Mouse (Mus musculus) testis, adult 2 months (tissue): ENCODE results near the gene Epn2.

ENCODE experiments used
- CTCF ChIP-seq: fragments of 200-500 bp; IDR thresholded peaks from 2 replicates; pipeline ENCODE4 v1.5.1; 2012; ENCODE audit warnings: low read depth, mild to moderate bottlenecking, inconsistent platforms, low read length, moderate library complexity; ENCODE audit not compliant: control insufficient read depth, insufficient read depth, insufficient replicate concordance
- POLR2A ChIP-seq: fragments of 200-500 bp; IDR thresholded peaks from 2 replicates; pipeline ENCODE4 v1.6.1; 2012; ENCODE audit warnings: low read depth, mild to moderate bottlenecking, inconsistent platforms, low read length, moderate library complexity; ENCODE audit not compliant: control insufficient read depth

DNA sequence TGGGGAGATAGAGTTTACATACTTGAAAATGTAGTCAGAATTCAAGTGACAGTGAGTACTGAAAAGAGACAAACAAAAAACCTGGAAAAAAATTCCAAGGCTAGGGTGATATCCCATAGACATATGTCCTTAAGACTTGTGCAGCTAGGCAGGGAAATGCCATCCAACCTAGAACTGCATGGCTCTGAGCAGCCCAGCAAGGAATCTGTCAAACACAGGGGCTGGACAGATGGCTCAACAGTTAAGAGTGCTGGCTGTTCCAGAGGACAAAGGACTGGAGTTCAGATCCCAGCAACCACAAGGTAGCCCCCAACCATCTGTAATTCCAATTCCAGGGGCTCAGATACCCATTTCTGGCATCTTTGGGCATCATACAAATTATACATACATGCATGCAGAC is 28.9 kb downstream of the Epn2 start:
- TF ChIP-seq POLR2A (no peak), CTCF (no peak)
